Mouse (Mus musculus): ENCODE measurements around the gene Pxn. TPM values are rescaled to one million over a fixed set of nuclear protein-coding genes. Genes with fewer than 3 reads are reported as not detected.
A peak's percentile ranks its signal among the peaks of the same experiment; 100 is the strongest.

The Pxn gene
- polyA plus RNA-seq, 1 experiment = 120 TPM

GRCm38 (mm10) chr5:115554536-115555291, 48.2 kb downstream of the Pxn start:
- TF ChIP-seq SRF (IDR thresholded peaks at IDR 0.05; ENCODE audit: control insufficient read depth, insufficient read length, low read depth) = no peak
- Histone ChIP-seq H3K4me2 (ENCODE audit: low read depth) (no peak overlapping the region), H3ac (ENCODE audit: control insufficient read depth, insufficient read length) (no peak overlapping the region), H3K27me3 (ENCODE audit: control insufficient read depth, insufficient read depth, insufficient read length) (no peaks in the 10 kb centered on the region), H3K4me3 (no peak overlapping the region), H3K36me3 (ENCODE audit: control insufficient read depth, insufficient read depth) (no peaks in the 10 kb centered on the region), H3K79me2 (ENCODE audit: control insufficient read depth, insufficient read depth) (peaks cover 2% of the 10 kb centered on the region)

GRCm38 (mm10) chr5:115556217-115556616, 49.7 kb downstream of the Pxn start:
- H3K27me3 ChIP-seq (ENCODE audit: control insufficient read depth, insufficient read depth, insufficient read length) = no peaks in the 10 kb centered on the region
- TF ChIP-seq E2F4 (IDR thresholded peaks at IDR 0.05; ENCODE audit: insufficient read depth) (no peak), POLR2AphosphoS2 (IDR thresholded peaks at IDR 0.05; ENCODE audit: insufficient read length, low read depth) (peak; percentile 24)
- peaks cover 17% of the 10 kb centered on the region for H3K79me2 ChIP-seq (ENCODE audit: control insufficient read depth, insufficient read depth)
- H3ac ChIP-seq (ENCODE audit: control insufficient read depth, insufficient read length) = no peak overlapping the region
- H3K36me3 ChIP-seq (ENCODE audit: control insufficient read depth, insufficient read depth) = peaks cover 8% of the 10 kb centered on the region
- no peak overlapping the region for H3K4me3 ChIP-seq
- H3K4me2 ChIP-seq (ENCODE audit: low read depth) = no peak overlapping the region

- no peak overlapping the region for H3K4me2 ChIP-seq (ENCODE audit: low read depth)
Observed at GRCm38 (mm10) chr5:115558182-115558794, 51.8 kb downstream of the Pxn start.

GRCm38 (mm10) chr5:115559237-115560101, 53.0 kb downstream of the Pxn start, which contains the start of gene Rplp0:
Gene Rplp0, plus strand, starts transcription at chr5:115559467.
- peaks cover 31% of the 10 kb centered on the region for H3K79me2 ChIP-seq (ENCODE audit: control insufficient read depth, insufficient read depth)
- peaks cover 37% of the 10 kb centered on the region for H3K36me3 ChIP-seq (ENCODE audit: control insufficient read depth, insufficient read depth)
- H3ac ChIP-seq (ENCODE audit: control insufficient read depth, insufficient read length) = peak within 1 kb of the TSS; percentile 35
- H3K27me3 ChIP-seq (ENCODE audit: control insufficient read depth, insufficient read depth, insufficient read length) = no peaks in the 10 kb centered on the region
- TF ChIP-seq MYOD1 (IDR thresholded peaks at IDR 0.05; ENCODE audit: control insufficient read depth in 1 of 3, insufficient read length in 2 of 3, low read depth in 2 of 3) (peak in 1 of 3 experiments; percentile 1), E2F4 (IDR thresholded peaks at IDR 0.05; ENCODE audit: insufficient read depth) (no peak), REST (IDR thresholded peaks at IDR 0.05; ENCODE audit: insufficient read depth, insufficient read length) (peak; percentile 17), USF1 (IDR thresholded peaks at IDR 0.05; ENCODE audit: low read depth) (no peak), TCF3 (IDR thresholded peaks at IDR 0.05; ENCODE audit: insufficient read length, low read depth) (no peak), MAX (IDR thresholded peaks at IDR 0.05; ENCODE audit: low read depth) (peak; percentile 66), SRF (IDR thresholded peaks at IDR 0.05; ENCODE audit: control insufficient read depth, insufficient read length, low read depth) (peak; percentile 67), POLR2AphosphoS2 (IDR thresholded peaks at IDR 0.05; ENCODE audit: insufficient read length, low read depth) (peak; percentile 96), TCF12 (IDR thresholded peaks at IDR 0.05; ENCODE audit: insufficient read depth, poor library complexity, severe bottlenecking) (no peak), CEBPB (IDR thresholded peaks at IDR 0.05; ENCODE audit: insufficient read depth, poor library complexity, severe bottlenecking) (no peak), POLR2A (IDR thresholded peaks at IDR 0.05; ENCODE audit: insufficient read length, low read depth) (peak; percentile 99), MYOG (IDR thresholded peaks at IDR 0.05; ENCODE audit: control insufficient read depth in 1 of 3, insufficient read depth in 1 of 3, insufficient read length in 2 of 3, low read depth in 2 of 3) (peak in 1 of 3 experiments; percentile 11)
- H3K4me2 ChIP-seq (ENCODE audit: low read depth) = peak within 1 kb of the TSS; percentile 100
- H3K4me3 ChIP-seq = peak within 1 kb of the TSS; percentile 77

More at GRCm38 (mm10) chr5:115558182-115558794, 51.8 kb downstream of the Pxn start:
- no peak for TF ChIP-seq MAX (IDR thresholded peaks at IDR 0.05; ENCODE audit: low read depth)
- TF ChIP-seq MYOG (IDR thresholded peaks at IDR 0.05; ENCODE audit: control insufficient read depth in 1 of 3, insufficient read depth in 1 of 3, insufficient read length in 2 of 3, low read depth in 2 of 3) = no peak
- TF ChIP-seq USF1 (IDR thresholded peaks at IDR 0.05; ENCODE audit: low read depth) = no peak
- TF ChIP-seq MYOD1 (IDR thresholded peaks at IDR 0.05; ENCODE audit: control insufficient read depth in 1 of 3, insufficient read length in 2 of 3, low read depth in 2 of 3) = no peak
- TF ChIP-seq REST (IDR thresholded peaks at IDR 0.05; ENCODE audit: insufficient read depth, insufficient read length) = no peak
- no peak for TF ChIP-seq CEBPB (IDR thresholded peaks at IDR 0.05; ENCODE audit: insufficient read depth, poor library complexity, severe bottlenecking)
- TF ChIP-seq POLR2A (IDR thresholded peaks at IDR 0.05; ENCODE audit: insufficient read length, low read depth) = no peak
- TF ChIP-seq SRF (IDR thresholded peaks at IDR 0.05; ENCODE audit: control insufficient read depth, insufficient read length, low read depth) = no peak
- Histone ChIP-seq H3ac (ENCODE audit: control insufficient read depth, insufficient read length) (no peak overlapping the region), H3K4me3 (no peak overlapping the region), H3K27me3 (ENCODE audit: control insufficient read depth, insufficient read depth, insufficient read length) (no peaks in the 10 kb centered on the region), H3K36me3 (ENCODE audit: control insufficient read depth, insufficient read depth) (peaks cover 27% of the 10 kb centered on the region), H3K79me2 (ENCODE audit: control insufficient read depth, insufficient read depth) (peaks cover 29% of the 10 kb centered on the region)
